Mouse (Mus musculus): ENCODE data around the gene Nr5a2. TPM values are rescaled to one million over a fixed set of nuclear protein-coding genes. Genes with fewer than 3 reads are reported as not detected.

The Nr5a2 gene
- polyA plus RNA-seq, 1 experiment, result not detected

GRCm38 (mm10) chr1:136991762-136992352 lies 31.6 kb upstream of the Nr5a2 start:
- H3K79me2 ChIP-seq (ENCODE audit: control insufficient read depth, insufficient read depth), result no peaks in the 10 kb centered on the region
- no peaks in the 10 kb centered on the region for H3K27me3 ChIP-seq (ENCODE audit: control insufficient read depth, insufficient read depth, insufficient read length)
- no peak overlapping the region for H3K4me3 ChIP-seq
- TF ChIP-seq REST (IDR thresholded peaks at IDR 0.05; ENCODE audit: insufficient read depth, insufficient read length) (no peak), POLR2A (IDR thresholded peaks at IDR 0.05; ENCODE audit: insufficient read length, low read depth) (no peak), CEBPB (IDR thresholded peaks at IDR 0.05; ENCODE audit: insufficient read depth, poor library complexity, severe bottlenecking) (no peak), USF1 (IDR thresholded peaks at IDR 0.05; ENCODE audit: low read depth) (no peak), TCF12 (IDR thresholded peaks at IDR 0.05; ENCODE audit: insufficient read depth, poor library complexity, severe bottlenecking) (no peak), TCF3 (IDR thresholded peaks at IDR 0.05; ENCODE audit: insufficient read length, low read depth) (no peak), MYOD1 (IDR thresholded peaks at IDR 0.05; ENCODE audit: control insufficient read depth in 1 of 3, insufficient read length in 2 of 3, low read depth in 2 of 3) (no peak), SRF (IDR thresholded peaks at IDR 0.05; ENCODE audit: control insufficient read depth, insufficient read length, low read depth) (no peak), E2F4 (IDR thresholded peaks at IDR 0.05; ENCODE audit: insufficient read depth) (no peak), MYOG (IDR thresholded peaks at IDR 0.05; ENCODE audit: control insufficient read depth in 1 of 3, insufficient read depth in 1 of 3, insufficient read length in 2 of 3, low read depth in 2 of 3) (no peak), POLR2AphosphoS2 (IDR thresholded peaks at IDR 0.05; ENCODE audit: insufficient read length, low read depth) (no peak), MAX (IDR thresholded peaks at IDR 0.05; ENCODE audit: low read depth) (no peak)
- H3ac ChIP-seq (ENCODE audit: control insufficient read depth, insufficient read length), result no peak overlapping the region
- H3K4me2 ChIP-seq (ENCODE audit: low read depth), result no peak overlapping the region
- H3K36me3 ChIP-seq (ENCODE audit: control insufficient read depth, insufficient read depth), result no peaks in the 10 kb centered on the region

- Histone ChIP-seq H3K79me2 (ENCODE audit: control insufficient read depth, insufficient read depth) (no peaks in the 10 kb centered on the region), H3ac (ENCODE audit: control insufficient read depth, insufficient read length) (no peak overlapping the region), H3K27me3 (ENCODE audit: control insufficient read depth, insufficient read depth, insufficient read length) (no peaks in the 10 kb centered on the region), H3K4me2 (ENCODE audit: low read depth) (no peak overlapping the region), H3K36me3 (ENCODE audit: control insufficient read depth, insufficient read depth) (no peaks in the 10 kb centered on the region), H3K4me3 (no peak overlapping the region)
- TF ChIP-seq REST (IDR thresholded peaks at IDR 0.05; ENCODE audit: insufficient read depth, insufficient read length), result no peak
- TF ChIP-seq MYOD1 (IDR thresholded peaks at IDR 0.05; ENCODE audit: control insufficient read depth in 1 of 3, insufficient read length in 2 of 3, low read depth in 2 of 3), result no peak
- TF ChIP-seq TCF12 (IDR thresholded peaks at IDR 0.05; ENCODE audit: insufficient read depth, poor library complexity, severe bottlenecking), result no peak
- no peak for TF ChIP-seq TCF3 (IDR thresholded peaks at IDR 0.05; ENCODE audit: insufficient read length, low read depth)
- TF ChIP-seq SRF (IDR thresholded peaks at IDR 0.05; ENCODE audit: control insufficient read depth, insufficient read length, low read depth), result no peak
- TF ChIP-seq MAX (IDR thresholded peaks at IDR 0.05; ENCODE audit: low read depth), result no peak
- no peak for TF ChIP-seq E2F4 (IDR thresholded peaks at IDR 0.05; ENCODE audit: insufficient read depth)
- no peak for TF ChIP-seq USF1 (IDR thresholded peaks at IDR 0.05; ENCODE audit: low read depth)
Measured at GRCm38 (mm10) chr1:136980253-136980893, 20.1 kb upstream of the Nr5a2 start.

- no peak for TF ChIP-seq E2F4 (IDR thresholded peaks at IDR 0.05; ENCODE audit: insufficient read depth)
- no peak for TF ChIP-seq CEBPB (IDR thresholded peaks at IDR 0.05; ENCODE audit: insufficient read depth, poor library complexity, severe bottlenecking)
- TF ChIP-seq REST (IDR thresholded peaks at IDR 0.05; ENCODE audit: insufficient read depth, insufficient read length), result no peak
- no peak for TF ChIP-seq TCF3 (IDR thresholded peaks at IDR 0.05; ENCODE audit: insufficient read length, low read depth)
- TF ChIP-seq SRF (IDR thresholded peaks at IDR 0.05; ENCODE audit: control insufficient read depth, insufficient read length, low read depth), result no peak
- no peak for TF ChIP-seq MYOG (IDR thresholded peaks at IDR 0.05; ENCODE audit: control insufficient read depth in 1 of 3, insufficient read depth in 1 of 3, insufficient read length in 2 of 3, low read depth in 2 of 3)
- TF ChIP-seq USF1 (IDR thresholded peaks at IDR 0.05; ENCODE audit: low read depth), result no peak
- TF ChIP-seq POLR2AphosphoS2 (IDR thresholded peaks at IDR 0.05; ENCODE audit: insufficient read length, low read depth), result no peak
- TF ChIP-seq POLR2A (IDR thresholded peaks at IDR 0.05; ENCODE audit: insufficient read length, low read depth), result no peak
- TF ChIP-seq MAX (IDR thresholded peaks at IDR 0.05; ENCODE audit: low read depth), result no peak
- TF ChIP-seq MYOD1 (IDR thresholded peaks at IDR 0.05; ENCODE audit: control insufficient read depth in 1 of 3, insufficient read length in 2 of 3, low read depth in 2 of 3), result no peak
- TF ChIP-seq TCF12 (IDR thresholded peaks at IDR 0.05; ENCODE audit: insufficient read depth, poor library complexity, severe bottlenecking), result no peak
- Histone ChIP-seq H3K4me3 (no peak overlapping the region), H3K79me2 (ENCODE audit: control insufficient read depth, insufficient read depth) (no peaks in the 10 kb centered on the region), H3K36me3 (ENCODE audit: control insufficient read depth, insufficient read depth) (no peaks in the 10 kb centered on the region), H3ac (ENCODE audit: control insufficient read depth, insufficient read length) (no peak overlapping the region), H3K4me2 (ENCODE audit: low read depth) (no peak overlapping the region), H3K27me3 (ENCODE audit: control insufficient read depth, insufficient read depth, insufficient read length) (no peaks in the 10 kb centered on the region)
Measured at GRCm38 (mm10) chr1:136977867-136978266, 17.6 kb upstream of the Nr5a2 start.

GRCm38 (mm10) chr1:136974040-136974439 lies 13.8 kb upstream of the Nr5a2 start:
- H3K36me3 ChIP-seq (ENCODE audit: control insufficient read depth, insufficient read depth), result no peaks in the 10 kb centered on the region
- no peak overlapping the region for H3ac ChIP-seq (ENCODE audit: control insufficient read depth, insufficient read length)
- no peaks in the 10 kb centered on the region for H3K27me3 ChIP-seq (ENCODE audit: control insufficient read depth, insufficient read depth, insufficient read length)
- no peak overlapping the region for H3K4me3 ChIP-seq
- no peak overlapping the region for H3K4me2 ChIP-seq (ENCODE audit: low read depth)
- H3K79me2 ChIP-seq (ENCODE audit: control insufficient read depth, insufficient read depth), result no peaks in the 10 kb centered on the region
- no peak for TF ChIP-seq MYOD1 (IDR thresholded peaks at IDR 0.05; ENCODE audit: control insufficient read depth in 1 of 3, insufficient read length in 2 of 3, low read depth in 2 of 3)
- TF ChIP-seq TCF3 (IDR thresholded peaks at IDR 0.05; ENCODE audit: insufficient read length, low read depth), result no peak
- TF ChIP-seq REST (IDR thresholded peaks at IDR 0.05; ENCODE audit: insufficient read depth, insufficient read length), result no peak
- TF ChIP-seq MYOG (IDR thresholded peaks at IDR 0.05; ENCODE audit: control insufficient read depth in 1 of 3, insufficient read depth in 1 of 3, insufficient read length in 2 of 3, low read depth in 2 of 3), result no peak
- no peak for TF ChIP-seq SRF (IDR thresholded peaks at IDR 0.05; ENCODE audit: control insufficient read depth, insufficient read length, low read depth)
- TF ChIP-seq USF1 (IDR thresholded peaks at IDR 0.05; ENCODE audit: low read depth), result no peak
- no peak for TF ChIP-seq E2F4 (IDR thresholded peaks at IDR 0.05; ENCODE audit: insufficient read depth)

All from myocyte (in vitro differentiated cells).